Mouse (Mus musculus) myocyte (in vitro differentiated cells): ENCODE measurements around the gene Gm17657. TPM values are rescaled to one million over a fixed set of nuclear protein-coding genes. Genes with fewer than 3 reads are reported as not detected.

ENCODE experiments used
- H3K27me3 ChIP-seq: one replicate; pipeline ENCODE4 v1.6.1; 2011; ENCODE audit not compliant: control insufficient read depth, insufficient read depth, insufficient read length
- H3K36me3 ChIP-seq: one replicate; pipeline ENCODE4 v1.6.1; 2011; ENCODE audit not compliant: control insufficient read depth, insufficient read depth
- H3K4me2 ChIP-seq: one replicate; pipeline ENCODE4 v1.6.1; 2011; ENCODE audit warnings: low read depth, control low read depth
- H3K4me3 ChIP-seq: one replicate; pipeline ENCODE4 v1.5.1; 2011; ENCODE audit warnings: mild to moderate bottlenecking, control low read depth, moderate library complexity
- H3K79me2 ChIP-seq: one replicate; pipeline ENCODE4 v1.6.1; 2011; ENCODE audit not compliant: control insufficient read depth, insufficient read depth
- H3ac ChIP-seq: one replicate; pipeline ENCODE4 v1.6.1; 2011; ENCODE audit not compliant: control insufficient read depth, insufficient read length
- CEBPB ChIP-seq: IDR thresholded peaks from 2 replicates; pipeline ENCODE4 v1.6.1; 2011; ENCODE audit warnings: mild to moderate bottlenecking, moderate library complexity; ENCODE audit not compliant: poor library complexity, insufficient read depth, severe bottlenecking
- E2F4 ChIP-seq: IDR thresholded peaks from one replicate; pipeline ENCODE4 v1.6.1; 2011; ENCODE audit warnings: mild to moderate bottlenecking, control low read depth, moderate library complexity; ENCODE audit not compliant: insufficient read depth
- MAX ChIP-seq: IDR thresholded peaks from one replicate; pipeline ENCODE4 v1.6.1; 2011; ENCODE audit warnings: low read depth, mild to moderate bottlenecking, control low read depth
- MYOD1 ChIP-seq, 3 experiments: IDR thresholded peaks; one replicate each; pipeline ENCODE4 v1.6.1; 2011; ENCODE audit warnings: control low read depth in 2 of 3, low read depth in 2 of 3, mild to moderate bottlenecking in 2 of 3, moderate library complexity in 1 of 3; ENCODE audit not compliant: insufficient read length in 2 of 3, control insufficient read depth in 1 of 3
- MYOG ChIP-seq, 3 experiments: IDR thresholded peaks; one replicate each; pipeline ENCODE4 v1.6.1; 2011; ENCODE audit warnings: control low read depth in 2 of 3, low read depth in 2 of 3, mild to moderate bottlenecking in 2 of 3; ENCODE audit not compliant: insufficient read length in 2 of 3, control insufficient read depth in 1 of 3, insufficient read depth in 1 of 3
- POLR2A ChIP-seq: IDR thresholded peaks from one replicate; pipeline ENCODE4 v1.6.1; 2011; ENCODE audit warnings: low read depth, mild to moderate bottlenecking, control low read depth, moderate library complexity; ENCODE audit not compliant: insufficient read length
- POLR2AphosphoS2 ChIP-seq: IDR thresholded peaks from one replicate; pipeline ENCODE4 v1.6.1; 2011; ENCODE audit warnings: low read depth, control low read depth; ENCODE audit not compliant: insufficient read length
- REST ChIP-seq: IDR thresholded peaks from one replicate; pipeline ENCODE4 v1.6.1; 2011; ENCODE audit warnings: mild to moderate bottlenecking, control low read depth, moderate library complexity; ENCODE audit not compliant: insufficient read depth, insufficient read length
- SRF ChIP-seq: IDR thresholded peaks from one replicate; pipeline ENCODE4 v1.6.1; 2011; ENCODE audit warnings: low read depth; ENCODE audit not compliant: control insufficient read depth, insufficient read length
- TCF12 ChIP-seq: IDR thresholded peaks from one replicate; pipeline ENCODE4 v1.6.1; 2011; ENCODE audit warnings: mild to moderate bottlenecking, control low read depth; ENCODE audit not compliant: poor library complexity, insufficient read depth, severe bottlenecking
- TCF3 ChIP-seq: IDR thresholded peaks from one replicate; pipeline ENCODE4 v1.6.1; 2011; ENCODE audit warnings: low read depth, control low read depth; ENCODE audit not compliant: insufficient read length
- USF1 ChIP-seq: IDR thresholded peaks from one replicate; pipeline ENCODE4 v1.6.1; 2011; ENCODE audit warnings: low read depth, mild to moderate bottlenecking, control low read depth, moderate library complexity
- polyA plus RNA-seq: library from polyadenylated mRNA; unstranded; fragments of >200 nt; fragmentation: generic; extraction: Trizol; gene quantifications from one replicate; pipeline ENCODE4 v1.2.1, GENCODE M21; 2012; ENCODE audit warnings: missing spikeins

Gene Gm17657
- polyA plus RNA-seq, 1 experiment, result not detected

- H3K4me3 ChIP-seq, result peak overlapping the region; percentile 73
- H3K4me2 ChIP-seq, result peak overlapping the region; percentile 92
- peaks cover 21% of the 10 kb centered on the region for H3K79me2 ChIP-seq
- H3K27me3 ChIP-seq, result no peaks in the 10 kb centered on the region
- H3K36me3 ChIP-seq, result no peaks in the 10 kb centered on the region
- H3ac ChIP-seq, result no peak overlapping the region
- TF ChIP-seq TCF12 (no peak), E2F4 (no peak), MYOG (IDR thresholded peaks at IDR 0.05; ENCODE audit: control insufficient read depth in 1 of 3, insufficient read depth in 1 of 3, insufficient read length in 2 of 3, low read depth in 2 of 3) (no peak), POLR2A (no peak), REST (no peak), USF1 (no peak), MYOD1 (IDR thresholded peaks at IDR 0.05; ENCODE audit: control insufficient read depth in 1 of 3, insufficient read length in 2 of 3, low read depth in 2 of 3) (no peak), POLR2AphosphoS2 (no peak), CEBPB (no peak), TCF3 (no peak), MAX (no peak)
Measured at GRCm38 (mm10) chr17:29551019-29551418, 1.6 kb upstream of the Gm17657 start.

DNA sequence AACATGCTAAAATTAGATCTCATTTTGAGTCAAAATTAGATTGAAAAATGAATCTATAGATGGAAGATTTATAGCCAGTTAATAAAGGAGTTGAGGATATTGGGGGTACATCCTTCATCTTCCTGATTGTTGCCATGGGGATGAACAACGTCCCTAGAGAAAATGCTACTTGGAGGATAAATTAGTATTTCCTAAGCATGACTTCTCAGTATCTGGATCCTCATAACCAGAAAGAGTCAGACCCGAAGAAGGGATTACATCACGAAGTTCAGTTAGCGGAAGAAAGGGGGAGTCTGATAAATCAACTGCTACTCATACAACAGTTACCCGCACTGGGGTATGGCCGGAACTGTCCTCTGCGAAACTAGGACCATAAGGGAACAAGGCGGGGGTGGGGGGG is 444 bp downstream of the Gm17657 start:
- no peak overlapping the region for H3K4me2 ChIP-seq
- H3K4me3 ChIP-seq, result peak overlapping the region; percentile 73
- TF ChIP-seq TCF3, result no peak
- TF ChIP-seq POLR2A, result no peak
- TF ChIP-seq POLR2AphosphoS2, result no peak
- no peak for TF ChIP-seq MYOD1 (IDR thresholded peaks at IDR 0.05; ENCODE audit: control insufficient read depth in 1 of 3, insufficient read length in 2 of 3, low read depth in 2 of 3)
- TF ChIP-seq E2F4, result no peak
- TF ChIP-seq MAX, result no peak
- TF ChIP-seq MYOG (IDR thresholded peaks at IDR 0.05; ENCODE audit: control insufficient read depth in 1 of 3, insufficient read depth in 1 of 3, insufficient read length in 2 of 3, low read depth in 2 of 3), result no peak
- no peak for TF ChIP-seq SRF
- TF ChIP-seq REST, result no peak
- TF ChIP-seq USF1, result no peak
- TF ChIP-seq TCF12, result no peak
- TF ChIP-seq CEBPB, result no peak
- H3K79me2 ChIP-seq, result peaks cover 21% of the 10 kb centered on the region
- no peak overlapping the region for H3ac ChIP-seq
- no peaks in the 10 kb centered on the region for H3K36me3 ChIP-seq
- no peaks in the 10 kb centered on the region for H3K27me3 ChIP-seq

DNA sequence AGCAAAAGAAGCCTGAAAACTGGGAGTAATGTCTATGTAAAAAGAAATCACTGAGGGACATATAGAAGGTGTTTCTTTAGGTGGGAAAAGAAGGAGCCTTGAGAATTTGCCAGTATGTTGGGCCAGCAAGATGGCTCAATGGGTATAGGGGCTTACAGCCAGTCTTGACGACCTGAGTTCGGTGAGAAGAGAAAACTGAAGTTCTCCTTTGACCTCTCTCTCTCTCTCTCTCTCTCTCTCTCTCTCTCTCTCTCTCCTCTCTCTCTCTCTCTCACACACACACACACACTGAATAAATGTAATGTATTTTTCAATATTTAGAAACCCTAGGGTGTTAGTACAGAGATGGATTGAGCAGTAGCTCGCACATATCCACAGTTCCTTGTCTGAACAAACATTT is 944 bp downstream of the Gm17657 start:
- Histone ChIP-seq H3K27me3 (no peaks in the 10 kb centered on the region), H3K4me3 (no peak overlapping the region), H3K4me2 (no peak overlapping the region), H3K36me3 (no peaks in the 10 kb centered on the region), H3ac (no peak overlapping the region), H3K79me2 (peaks cover 18% of the 10 kb centered on the region)
- TF ChIP-seq SRF (no peak), REST (no peak), POLR2A (no peak), TCF12 (no peak), CEBPB (no peak), POLR2AphosphoS2 (no peak), TCF3 (no peak), E2F4 (no peak), MYOG (IDR thresholded peaks at IDR 0.05; ENCODE audit: control insufficient read depth in 1 of 3, insufficient read depth in 1 of 3, insufficient read length in 2 of 3, low read depth in 2 of 3) (no peak), MYOD1 (IDR thresholded peaks at IDR 0.05; ENCODE audit: control insufficient read depth in 1 of 3, insufficient read length in 2 of 3, low read depth in 2 of 3) (no peak), MAX (no peak), USF1 (no peak)

DNA sequence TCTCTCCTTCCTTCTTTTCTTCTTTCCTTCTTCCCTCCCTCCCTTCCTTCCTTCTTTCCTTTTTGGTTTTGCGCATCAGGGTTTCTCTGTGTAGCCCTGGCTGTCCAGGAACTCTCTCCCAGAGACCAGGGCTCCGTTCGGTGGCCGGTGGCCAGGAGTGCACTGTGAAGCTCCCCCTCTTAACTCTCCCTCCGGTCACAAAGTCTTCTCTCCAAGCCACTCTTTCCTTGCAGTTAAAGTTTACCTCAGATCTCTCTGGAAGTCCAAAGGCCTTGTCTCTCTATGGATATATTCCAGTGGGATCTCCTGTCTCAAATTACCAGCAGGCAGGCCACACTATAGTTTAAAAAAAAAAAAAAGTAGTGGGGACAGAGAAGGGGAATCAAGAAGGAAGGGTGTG is 4.2 kb downstream of the Gm17657 start:
- H3K79me2 ChIP-seq, result peaks cover 3% of the 10 kb centered on the region
- TF ChIP-seq MYOD1 (IDR thresholded peaks at IDR 0.05; ENCODE audit: control insufficient read depth in 1 of 3, insufficient read length in 2 of 3, low read depth in 2 of 3) (no peak), TCF3 (no peak), TCF12 (no peak), SRF (no peak), MAX (no peak), CEBPB (no peak), USF1 (no peak)
- no peak overlapping the region for H3K4me2 ChIP-seq
- H3K4me3 ChIP-seq, result no peak overlapping the region
- H3K36me3 ChIP-seq, result no peaks in the 10 kb centered on the region
- H3ac ChIP-seq, result no peak overlapping the region
- no peaks in the 10 kb centered on the region for H3K27me3 ChIP-seq

GRCm38 (mm10) chr17:29544064-29544463 is 5.4 kb downstream of the Gm17657 start:
- Histone ChIP-seq H3K36me3 (no peaks in the 10 kb centered on the region), H3ac (no peak overlapping the region), H3K79me2 (no peaks in the 10 kb centered on the region), H3K27me3 (no peaks in the 10 kb centered on the region), H3K4me3 (no peak overlapping the region), H3K4me2 (no peak overlapping the region)
- TF ChIP-seq USF1 (no peak), POLR2AphosphoS2 (no peak), CEBPB (no peak), TCF12 (no peak), E2F4 (no peak), SRF (no peak)
